Mouse (Mus musculus): ENCODE results near the gene Car4. TPM values are rescaled to one million over a fixed set of nuclear protein-coding genes. Genes with fewer than 3 reads are reported as not detected.

Car4 gene
- polyA plus RNA-seq, 1 experiment from 2014 or later = 0.57 TPM

DNA sequence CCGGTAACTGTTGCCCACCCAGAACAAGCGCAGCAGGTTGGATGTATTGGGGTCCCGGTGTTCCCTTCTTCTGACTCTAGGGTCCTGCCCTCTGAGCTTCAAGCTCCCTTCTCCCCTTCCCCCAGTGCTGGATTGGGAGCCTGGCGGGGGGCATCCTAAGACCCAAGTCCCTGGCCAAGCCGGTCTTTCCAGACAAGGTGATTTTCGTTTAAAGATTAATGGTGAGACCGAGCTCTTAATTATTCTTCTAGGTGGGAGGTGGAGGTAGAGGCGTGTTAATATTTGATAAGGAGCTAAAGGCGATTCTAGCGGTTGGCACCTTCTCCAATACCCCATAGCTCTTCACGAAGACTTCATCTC lies 665 bp downstream of the Car4 start:
- Histone ChIP-seq H3K4me3 (replicated peaks) (no peak overlapping the region), H3K27ac (replicated peaks) (no peak overlapping the region), H3K36me3 (no peaks in the 10 kb centered on the region), H3K4me2 (replicated peaks) (peak overlapping the region; percentile 37), H3K27me3 (peaks cover 48% of the 10 kb centered on the region), H3K4me1 (peaks cover 14% of the 10 kb centered on the region), H3K9me3 (replicated peaks) (no peaks in the 10 kb centered on the region), H3K9ac (no peak overlapping the region)
- WGBS = 2% methylated on average over 11 of the region's 11 CpGs
- ATAC-seq (ENCODE audit: insufficient number of reproducible peaks, low FRiP score, low TSS enrichment, low read depth) = no peak

DNA sequence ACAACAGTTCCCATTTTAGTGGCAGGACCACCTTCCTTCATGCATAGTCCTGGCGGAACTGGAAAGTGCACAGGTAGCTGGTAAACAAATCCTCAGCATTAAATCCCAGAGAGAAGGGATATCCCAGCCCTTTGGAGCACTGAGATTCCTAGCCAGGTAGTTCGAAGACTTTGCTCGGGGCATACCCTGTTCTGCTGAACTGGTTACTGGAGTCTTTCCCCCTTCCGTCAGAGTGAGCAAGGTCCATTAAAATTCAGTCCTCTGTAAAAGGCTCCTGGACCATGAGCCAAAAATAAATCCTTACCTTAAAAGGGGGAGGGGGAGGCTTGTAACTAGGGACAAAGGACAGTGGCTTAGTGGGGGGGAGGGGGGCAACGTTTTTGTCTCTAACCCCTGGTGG lies 1.6 kb downstream of the Car4 start:
- H3K36me3 ChIP-seq = no peaks in the 10 kb centered on the region
- H3K27me3 ChIP-seq = peaks cover 48% of the 10 kb centered on the region
- no peak overlapping the region for H3K4me2 ChIP-seq (replicated peaks)
- 19% methylated on average over 5 of the region's 5 CpGs for WGBS
- no peak overlapping the region for H3K9ac ChIP-seq
- no peaks in the 10 kb centered on the region for H3K9me3 ChIP-seq (replicated peaks)
- no peak for ATAC-seq (ENCODE audit: insufficient number of reproducible peaks, low FRiP score, low TSS enrichment, low read depth)
- no peak overlapping the region for H3K27ac ChIP-seq (replicated peaks)
- peaks cover 14% of the 10 kb centered on the region for H3K4me1 ChIP-seq
- no peak overlapping the region for H3K4me3 ChIP-seq (replicated peaks)

- 6% methylated on average over 9 of the region's 9 CpGs for WGBS
Observed at GRCm38 (mm10) chr11:84959701-84960181, 2.2 kb downstream of the Car4 start.

GRCm38 (mm10) chr11:84960291-84960690 lies 2.7 kb downstream of the Car4 start:
- H3K4me2 ChIP-seq (replicated peaks) = no peak overlapping the region
- peaks cover 46% of the 10 kb centered on the region for H3K27me3 ChIP-seq
- 26% methylated on average over 3 of the region's 3 CpGs for WGBS
- no peak for ATAC-seq (ENCODE audit: insufficient number of reproducible peaks, low FRiP score, low TSS enrichment, low read depth)
- H3K9ac ChIP-seq = no peak overlapping the region
- no peaks in the 10 kb centered on the region for H3K9me3 ChIP-seq (replicated peaks)
- H3K4me1 ChIP-seq = peaks cover 14% of the 10 kb centered on the region
- no peak overlapping the region for H3K27ac ChIP-seq (replicated peaks)
- H3K36me3 ChIP-seq = no peaks in the 10 kb centered on the region
- H3K4me3 ChIP-seq (replicated peaks) = no peak overlapping the region

More at GRCm38 (mm10) chr11:84959701-84960181, 2.2 kb downstream of the Car4 start:
- Histone ChIP-seq H3K4me2 (replicated peaks) (no peak overlapping the region), H3K27ac (replicated peaks) (no peak overlapping the region), H3K36me3 (no peaks in the 10 kb centered on the region), H3K27me3 (peaks cover 48% of the 10 kb centered on the region), H3K4me3 (replicated peaks) (no peak overlapping the region), H3K4me1 (peaks cover 14% of the 10 kb centered on the region), H3K9ac (no peak overlapping the region), H3K9me3 (replicated peaks) (no peaks in the 10 kb centered on the region)
- no peak for ATAC-seq (ENCODE audit: insufficient number of reproducible peaks, low FRiP score, low TSS enrichment, low read depth)

GRCm38 (mm10) chr11:84960780-84961179 lies 3.2 kb downstream of the Car4 start:
- 69% methylated on average over 6 of the region's 6 CpGs for WGBS
- no peaks in the 10 kb centered on the region for H3K9me3 ChIP-seq (replicated peaks)
- no peak overlapping the region for H3K4me2 ChIP-seq (replicated peaks)
- H3K27me3 ChIP-seq = peaks cover 43% of the 10 kb centered on the region
- no peak overlapping the region for H3K4me3 ChIP-seq (replicated peaks)
- no peak overlapping the region for H3K9ac ChIP-seq
- ATAC-seq (ENCODE audit: insufficient number of reproducible peaks, low FRiP score, low TSS enrichment, low read depth) = no peak
- peaks cover 14% of the 10 kb centered on the region for H3K4me1 ChIP-seq
- H3K36me3 ChIP-seq = no peaks in the 10 kb centered on the region
- no peak overlapping the region for H3K27ac ChIP-seq (replicated peaks)

- no peak overlapping the region for H3K27ac ChIP-seq (replicated peaks)
- H3K27me3 ChIP-seq = peaks cover 35% of the 10 kb centered on the region
- H3K9me3 ChIP-seq (replicated peaks) = no peaks in the 10 kb centered on the region
- H3K4me3 ChIP-seq (replicated peaks) = no peak overlapping the region
- H3K4me1 ChIP-seq = peaks cover 14% of the 10 kb centered on the region
- ATAC-seq (ENCODE audit: insufficient number of reproducible peaks, low FRiP score, low TSS enrichment, low read depth) = no peak
- H3K36me3 ChIP-seq = no peaks in the 10 kb centered on the region
- H3K4me2 ChIP-seq (replicated peaks) = no peak overlapping the region
- no peak overlapping the region for H3K9ac ChIP-seq
- 84% methylated on average over 4 of the region's 4 CpGs for WGBS
Observed at GRCm38 (mm10) chr11:84961571-84961970, 4.0 kb downstream of the Car4 start.

DNA sequence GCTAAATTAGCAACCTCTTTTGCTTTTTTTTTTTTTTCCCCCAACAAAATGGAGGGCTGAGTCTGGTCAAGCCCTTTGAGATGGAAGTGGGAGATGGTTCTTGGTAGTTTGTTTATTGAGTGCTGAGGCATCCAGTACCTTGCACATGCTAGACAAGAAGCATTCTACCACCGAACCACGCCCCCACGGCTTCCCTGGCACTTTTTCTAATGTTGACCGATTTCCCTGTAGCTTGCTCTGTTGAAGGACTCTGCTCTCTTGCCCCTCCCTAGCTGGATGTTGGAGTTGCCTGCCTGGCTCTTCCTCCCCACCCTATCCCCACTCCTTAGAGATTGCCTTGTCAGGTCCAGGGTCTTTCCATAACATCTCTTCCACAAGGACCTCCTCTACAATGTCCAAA lies 5.0 kb downstream of the Car4 start:
- no peak overlapping the region for H3K4me3 ChIP-seq (replicated peaks)
- no peaks in the 10 kb centered on the region for H3K9me3 ChIP-seq (replicated peaks)
- no peak for ATAC-seq (ENCODE audit: insufficient number of reproducible peaks, low FRiP score, low TSS enrichment, low read depth)
- H3K9ac ChIP-seq = no peak overlapping the region
- H3K27me3 ChIP-seq = peaks cover 28% of the 10 kb centered on the region
- H3K4me2 ChIP-seq (replicated peaks) = no peak overlapping the region
- peaks cover 10% of the 10 kb centered on the region for H3K4me1 ChIP-seq
- WGBS = 88% methylated on average over 4 of the region's 4 CpGs
- no peaks in the 10 kb centered on the region for H3K36me3 ChIP-seq
- H3K27ac ChIP-seq (replicated peaks) = no peak overlapping the region

DNA sequence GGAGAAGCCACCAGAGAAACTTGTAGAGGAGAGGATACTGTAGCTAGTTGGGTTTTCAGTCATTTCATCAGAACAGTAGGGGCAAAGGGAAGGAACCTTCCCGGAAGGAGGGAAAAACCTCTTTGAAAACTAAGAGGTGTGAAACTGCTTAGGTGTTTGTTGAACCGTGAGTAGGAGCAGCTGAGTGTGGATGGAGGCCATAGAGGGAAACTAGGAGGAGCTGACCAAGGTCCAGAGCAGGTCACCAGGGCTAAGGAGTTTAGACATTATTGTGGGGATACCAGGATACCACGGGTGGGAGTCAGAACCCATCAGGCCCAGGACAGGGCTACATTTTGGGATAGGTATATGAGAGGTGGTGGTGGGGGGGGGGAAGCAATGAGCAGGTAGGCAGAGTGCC lies 6.0 kb downstream of the Car4 start:
- Histone ChIP-seq H3K9ac (no peak overlapping the region), H3K4me2 (replicated peaks) (no peak overlapping the region), H3K4me3 (replicated peaks) (no peak overlapping the region), H3K27me3 (peaks cover 18% of the 10 kb centered on the region), H3K27ac (replicated peaks) (no peak overlapping the region), H3K36me3 (no peaks in the 10 kb centered on the region), H3K9me3 (replicated peaks) (no peaks in the 10 kb centered on the region), H3K4me1 (peaks cover under 1% of the 10 kb centered on the region; the same call in 1 of the 2 replicates)
- ATAC-seq (ENCODE audit: insufficient number of reproducible peaks, low FRiP score, low TSS enrichment, low read depth) = no peak
- WGBS = 85% methylated on average over 3 of the region's 3 CpGs

GRCm38 (mm10) chr11:84966696-84967095 lies 9.1 kb downstream of the Car4 start:
- 77% methylated on average over 4 of the region's 4 CpGs for WGBS
- ATAC-seq (ENCODE audit: insufficient number of reproducible peaks, low FRiP score, low TSS enrichment, low read depth) = no peak
- no peaks in the 10 kb centered on the region for H3K36me3 ChIP-seq
- no peak overlapping the region for H3K4me2 ChIP-seq (replicated peaks)
- no peak overlapping the region for H3K4me3 ChIP-seq (replicated peaks)
- H3K4me1 ChIP-seq = no peaks in the 10 kb centered on the region
- H3K27ac ChIP-seq (replicated peaks) = no peak overlapping the region
- no peaks in the 10 kb centered on the region for H3K9me3 ChIP-seq (replicated peaks)
- no peak overlapping the region for H3K9ac ChIP-seq
- H3K27me3 ChIP-seq = no peaks in the 10 kb centered on the region

- no peaks in the 10 kb centered on the region for H3K4me1 ChIP-seq
- no peak overlapping the region for H3K9ac ChIP-seq
- no peaks in the 10 kb centered on the region for H3K9me3 ChIP-seq (replicated peaks)
- H3K36me3 ChIP-seq = no peaks in the 10 kb centered on the region
- 21% methylated on average over 5 of the region's 5 CpGs for WGBS
- H3K4me2 ChIP-seq (replicated peaks) = no peak overlapping the region
- no peak for ATAC-seq (ENCODE audit: insufficient number of reproducible peaks, low FRiP score, low TSS enrichment, low read depth)
- no peak overlapping the region for H3K27ac ChIP-seq (replicated peaks)
- no peak overlapping the region for H3K4me3 ChIP-seq (replicated peaks)
- no peaks in the 10 kb centered on the region for H3K27me3 ChIP-seq
Observed at GRCm38 (mm10) chr11:84967113-84967512, 9.5 kb downstream of the Car4 start.

GRCm38 (mm10) chr11:84968309-84968708 lies 10.7 kb downstream of the Car4 start:
- ATAC-seq (ENCODE audit: insufficient number of reproducible peaks, low FRiP score, low TSS enrichment, low read depth) = no peak
- H3K9ac ChIP-seq = no peak overlapping the region
- no peaks in the 10 kb centered on the region for H3K36me3 ChIP-seq
- no peak overlapping the region for H3K4me2 ChIP-seq (replicated peaks)
- H3K4me3 ChIP-seq (replicated peaks) = no peak overlapping the region
- no peaks in the 10 kb centered on the region for H3K9me3 ChIP-seq (replicated peaks)
- H3K4me1 ChIP-seq = no peaks in the 10 kb centered on the region
- H3K27me3 ChIP-seq = no peaks in the 10 kb centered on the region
- WGBS = 67% methylated on average over 4 of the region's 4 CpGs
- no peak overlapping the region for H3K27ac ChIP-seq (replicated peaks)

DNA sequence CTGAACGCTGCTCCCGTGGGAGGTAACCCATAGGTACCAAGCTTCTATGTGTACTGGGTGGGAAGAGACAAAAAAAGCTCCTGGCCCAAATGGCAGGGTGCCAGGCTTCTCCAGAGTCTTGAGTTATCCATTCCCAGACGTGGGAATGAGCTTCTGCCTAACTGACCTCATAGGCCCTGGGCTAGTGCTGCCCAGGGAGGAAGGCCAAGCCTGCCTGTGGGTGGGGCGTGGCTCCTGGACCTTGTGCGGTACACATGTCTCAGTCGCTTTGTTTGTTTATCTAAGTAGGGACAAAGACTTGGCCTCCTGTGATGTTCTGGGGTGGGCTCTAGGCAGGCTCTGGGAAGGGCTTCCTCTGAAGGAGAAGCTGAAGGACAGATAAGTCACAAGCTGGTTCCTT lies 11.2 kb downstream of the Car4 start:
- no peak overlapping the region for H3K4me2 ChIP-seq (replicated peaks)
- H3K36me3 ChIP-seq = no peaks in the 10 kb centered on the region
- H3K27ac ChIP-seq (replicated peaks) = no peak overlapping the region
- H3K9ac ChIP-seq = no peak overlapping the region
- no peak for ATAC-seq (ENCODE audit: insufficient number of reproducible peaks, low FRiP score, low TSS enrichment, low read depth)
- WGBS = 53% methylated on average over 6 of the region's 6 CpGs
- no peaks in the 10 kb centered on the region for H3K9me3 ChIP-seq (replicated peaks)
- no peaks in the 10 kb centered on the region for H3K27me3 ChIP-seq
- H3K4me3 ChIP-seq (replicated peaks) = no peak overlapping the region
- H3K4me1 ChIP-seq = no peaks in the 10 kb centered on the region

All from embryonic facial prominence, embryonic 15.5 days (tissue).